Mouse (Mus musculus): ENCODE data around the gene Mul1. TPM values are rescaled to one million over a fixed set of nuclear protein-coding genes. Genes with fewer than 3 reads are reported as not detected.
"Not testable (repeated sequence)": the region's sequence is repeated elsewhere in the genome, so short reads cannot be mapped to it uniquely, and the experiment has no call there.

The Mul1 gene
- polyA plus RNA-seq, 1 experiment, result 29.5 TPM

- peaks cover 4% of the 10 kb centered on the region; the same call in 1 of the 2 replicates for H3K4me1 ChIP-seq (ENCODE audit: control insufficient read depth, insufficient read depth, insufficient read length, low read length)
- WGBS, result 22% methylated on average over 11 of the region's 11 CpGs
- H3K4me3 ChIP-seq (ENCODE audit: low read depth, low read length), result no peak overlapping the region
- H3K27me3 ChIP-seq (ENCODE audit: control insufficient read depth, insufficient read depth, low read length), result no peaks in the 10 kb centered on the region
- H3K36me3 ChIP-seq (ENCODE audit: control insufficient read depth, insufficient read depth, low read length), result no peaks in the 10 kb centered on the region
- TF ChIP-seq POLR2A (IDR thresholded peaks at IDR 0.05; ENCODE audit: low read depth, low read length), result no peak
- TF ChIP-seq CTCF (IDR thresholded peaks at IDR 0.05; ENCODE audit: extremely low read depth, insufficient read length, insufficient replicate concordance, low read depth, low read length), result no peak
- no peak overlapping the region for H3K27ac ChIP-seq (ENCODE audit: insufficient read depth, low read depth, low read length)
These were observed 16.0 kb upstream of the Mul1 start for GRCm38 (mm10) chr4:138418340-138418957.

DNA sequence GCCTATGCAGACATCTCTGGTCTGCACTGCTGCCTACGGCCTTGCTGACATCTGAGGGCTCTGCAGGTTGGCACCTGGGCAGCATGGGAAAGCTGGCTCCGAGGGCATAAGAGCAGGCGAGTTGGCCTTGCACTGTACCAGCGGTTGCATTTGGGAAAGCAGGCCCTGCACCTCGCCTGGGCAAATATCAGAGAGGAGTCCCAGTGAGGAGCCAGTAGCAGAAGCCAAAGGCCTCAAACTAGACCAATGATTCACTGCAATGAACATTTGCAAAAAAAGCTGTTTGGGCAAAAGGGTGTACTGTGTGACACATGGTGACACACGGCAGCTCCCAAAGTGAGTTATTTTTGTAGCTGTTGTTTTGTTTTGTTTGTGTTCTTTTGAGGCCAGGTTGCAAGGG is 9.4 kb upstream of the Mul1 start:
- Histone ChIP-seq H3K4me3 (ENCODE audit: low read depth, low read length) (no peak overlapping the region), H3K27ac (ENCODE audit: insufficient read depth, low read depth, low read length) (no peak overlapping the region), H3K4me1 (ENCODE audit: control insufficient read depth, insufficient read depth, insufficient read length, low read length) (peaks cover 12% of the 10 kb centered on the region; the same call in 1 of the 2 replicates), H3K27me3 (ENCODE audit: control insufficient read depth, insufficient read depth, low read length) (no peaks in the 10 kb centered on the region), H3K36me3 (ENCODE audit: control insufficient read depth, insufficient read depth, low read length) (no peaks in the 10 kb centered on the region)
- no peak for TF ChIP-seq CTCF (IDR thresholded peaks at IDR 0.05; ENCODE audit: extremely low read depth, insufficient read length, insufficient replicate concordance, low read depth, low read length)
- WGBS, result 84% methylated on average over 6 of the region's 6 CpGs

DNA sequence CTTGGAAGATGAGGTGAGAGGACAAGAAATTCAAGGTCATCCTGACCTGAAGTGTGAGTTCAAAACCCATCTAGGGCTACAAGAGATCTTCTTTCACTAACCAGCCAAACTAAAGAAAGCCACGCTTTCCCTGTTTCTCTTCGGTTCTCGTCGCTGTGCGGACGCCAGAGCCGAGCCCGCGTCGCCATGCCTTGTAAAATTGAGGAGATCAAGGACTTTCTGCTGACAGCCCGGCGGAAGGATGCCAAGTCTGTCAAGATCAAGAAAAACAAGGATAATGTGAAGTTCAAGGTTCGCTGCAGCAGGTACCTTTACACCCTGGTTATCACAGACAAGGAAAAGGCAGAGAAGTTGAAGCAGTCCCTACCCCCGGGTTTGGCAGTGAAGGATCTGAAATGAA is 8.9 kb upstream of the Mul1 start:
- WGBS, result 40% methylated on average over 14 of the region's 14 CpGs
- not testable (repeated sequence) for H3K4me3 ChIP-seq (ENCODE audit: low read depth, low read length); H3K27ac ChIP-seq (ENCODE audit: insufficient read depth, low read depth, low read length)

GRCm38 (mm10) chr4:138426778-138427705 is 7.4 kb upstream of the Mul1 start:
- H3K4me1 ChIP-seq (ENCODE audit: control insufficient read depth, insufficient read depth, insufficient read length, low read length), result peaks cover 12% of the 10 kb centered on the region; the same call in 1 of the 2 replicates
- H3K27me3 ChIP-seq (ENCODE audit: control insufficient read depth, insufficient read depth, low read length), result no peaks in the 10 kb centered on the region
- TF ChIP-seq CTCF (IDR thresholded peaks at IDR 0.05; ENCODE audit: extremely low read depth, insufficient read length, insufficient replicate concordance, low read depth, low read length), result peak; percentile 76; the same call in 1 of the 2 replicates
- no peak for TF ChIP-seq POLR2A (IDR thresholded peaks at IDR 0.05; ENCODE audit: low read depth, low read length)
- WGBS, result 17% methylated on average over 22 of the region's 22 CpGs
- no peaks in the 10 kb centered on the region for H3K36me3 ChIP-seq (ENCODE audit: control insufficient read depth, insufficient read depth, low read length)
- H3K4me3 ChIP-seq (ENCODE audit: low read depth, low read length), result peak overlapping the region; percentile 24
- peak overlapping the region; percentile 8; the same call in 1 of the 2 replicates for H3K27ac ChIP-seq (ENCODE audit: insufficient read depth, low read depth, low read length)

More for the DNA sequence above, 8.9 kb upstream of the Mul1 start:
- not testable (repeated sequence) for H3K27me3 ChIP-seq (ENCODE audit: control insufficient read depth, insufficient read depth, low read length); H3K36me3 ChIP-seq (ENCODE audit: control insufficient read depth, insufficient read depth, low read length)
- peaks cover 12% of the 10 kb centered on the region; the same call in 1 of the 2 replicates for H3K4me1 ChIP-seq (ENCODE audit: control insufficient read depth, insufficient read depth, insufficient read length, low read length)

GRCm38 (mm10) chr4:138429778-138430177 is 4.7 kb upstream of the Mul1 start:
- 43% methylated on average over 3 of the region's 3 CpGs for WGBS
- Histone ChIP-seq H3K4me1 (ENCODE audit: control insufficient read depth, insufficient read depth, insufficient read length, low read length) (peaks cover 14% of the 10 kb centered on the region; the same call in 1 of the 2 replicates), H3K27ac (ENCODE audit: insufficient read depth, low read depth, low read length) (no peak overlapping the region), H3K36me3 (ENCODE audit: control insufficient read depth, insufficient read depth, low read length) (no peaks in the 10 kb centered on the region), H3K27me3 (ENCODE audit: control insufficient read depth, insufficient read depth, low read length) (no peaks in the 10 kb centered on the region), H3K4me3 (ENCODE audit: low read depth, low read length) (no peak overlapping the region)
- TF ChIP-seq POLR2A (IDR thresholded peaks at IDR 0.05; ENCODE audit: low read depth, low read length) (no peak), CTCF (IDR thresholded peaks at IDR 0.05; ENCODE audit: extremely low read depth, insufficient read length, insufficient replicate concordance, low read depth, low read length) (peak; percentile 50; the same call in 1 of the 2 replicates)

DNA sequence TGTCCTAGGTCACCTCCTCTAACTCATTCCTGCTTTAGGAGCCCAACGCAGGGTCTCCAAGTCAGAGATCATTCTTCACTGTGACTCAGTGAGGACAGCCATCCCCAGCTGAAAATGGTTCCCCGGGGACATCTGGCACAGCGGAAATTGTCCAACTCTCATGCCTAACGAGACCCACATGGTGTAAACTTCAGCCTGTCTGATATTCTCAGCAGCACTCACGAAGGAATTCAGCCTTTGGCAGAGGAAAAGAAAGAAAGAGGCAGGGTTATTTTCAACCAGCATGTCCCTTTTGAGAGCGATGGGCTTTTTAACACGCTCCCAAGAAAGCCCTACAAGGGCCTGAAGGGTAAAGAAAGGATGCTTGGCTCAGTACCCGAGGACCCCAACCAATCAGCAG is 3.1 kb upstream of the Mul1 start:
- Histone ChIP-seq H3K36me3 (ENCODE audit: control insufficient read depth, insufficient read depth, low read length) (peaks cover 3% of the 10 kb centered on the region; the same call in 1 of the 2 replicates), H3K4me3 (ENCODE audit: low read depth, low read length) (no peak overlapping the region), H3K27ac (ENCODE audit: insufficient read depth, low read depth, low read length) (no peak overlapping the region), H3K27me3 (ENCODE audit: control insufficient read depth, insufficient read depth, low read length) (no peaks in the 10 kb centered on the region), H3K4me1 (ENCODE audit: control insufficient read depth, insufficient read depth, insufficient read length, low read length) (peaks cover 13% of the 10 kb centered on the region)
- 56% methylated on average over 8 of the region's 8 CpGs for WGBS
- TF ChIP-seq POLR2A (IDR thresholded peaks at IDR 0.05; ENCODE audit: low read depth, low read length), result no peak
- no peak for TF ChIP-seq CTCF (IDR thresholded peaks at IDR 0.05; ENCODE audit: extremely low read depth, insufficient read length, insufficient replicate concordance, low read depth, low read length)

- 43% methylated on average over 3 of the region's 3 CpGs for WGBS
- no peaks in the 10 kb centered on the region for H3K27me3 ChIP-seq (ENCODE audit: control insufficient read depth, insufficient read depth, low read length)
- H3K27ac ChIP-seq (ENCODE audit: insufficient read depth, low read depth, low read length), result no peak overlapping the region
- peaks cover 50% of the 10 kb centered on the region for H3K36me3 ChIP-seq (ENCODE audit: control insufficient read depth, insufficient read depth, low read length)
- TF ChIP-seq POLR2A (IDR thresholded peaks at IDR 0.05; ENCODE audit: low read depth, low read length) (no peak), CTCF (IDR thresholded peaks at IDR 0.05; ENCODE audit: extremely low read depth, insufficient read length, insufficient replicate concordance, low read depth, low read length) (no peak)
- H3K4me3 ChIP-seq (ENCODE audit: low read depth, low read length), result no peak overlapping the region
- H3K4me1 ChIP-seq (ENCODE audit: control insufficient read depth, insufficient read depth, insufficient read length, low read length), result peaks cover 7% of the 10 kb centered on the region
These were observed 5.6 kb downstream of the Mul1 start for GRCm38 (mm10) chr4:138440062-138440461.

Measured in small intestine, adult 2 months (tissue).